Mouse (Mus musculus) forebrain, embryonic 12.5 days (tissue): ENCODE measurements at regions not wholly inside any gene's neighbourhood (a gene's known extent, or its start where the extent isn't known, plus 50 kb on each side); places are given as distances from the start of the nearest gene placed in this dataset.
A peak's percentile ranks its signal among the peaks of the same experiment; 100 is the strongest.

Source experiments
- ATAC-seq: fragments of 200-750 bp; cut with Nextera tagmentation; 2 replicates; pipeline ENCODE4 v1.8.0; 2017; ENCODE audit warnings: moderate TSS enrichment; ENCODE audit not compliant: low FRiP score
- H3K27ac ChIP-seq: fragments of 300-500 bp; sonication (generic); 2 replicates; pipeline ENCODE4 v1.5.1; 2016; ENCODE audit warnings: mild to moderate bottlenecking
- H3K27me3 ChIP-seq: fragments of 300-500 bp; sonication (generic); 2 replicates; pipeline ENCODE4 v1.6.1; 2016; ENCODE audit warnings: mild to moderate bottlenecking
- H3K36me3 ChIP-seq: fragments of 300-500 bp; sonication (generic); replicated peaks from 2 replicates; pipeline ENCODE4 v1.6.1; 2016; ENCODE audit warnings: mild to moderate bottlenecking
- H3K4me1 ChIP-seq: fragments of 300-500 bp; sonication (generic); 2 replicates; pipeline ENCODE4 v1.6.1; 2016
- H3K4me2 ChIP-seq: fragments of 300-500 bp; sonication (generic); 2 replicates; pipeline ENCODE4 v1.6.1; 2016; ENCODE audit warnings: mild to moderate bottlenecking, moderate library complexity
- H3K4me3 ChIP-seq: fragments of 300-500 bp; sonication (generic); replicated peaks from 2 replicates; pipeline ENCODE4 v1.5.1; 2016; ENCODE audit warnings: mild to moderate bottlenecking
- H3K9ac ChIP-seq: fragments of 300-500 bp; sonication (generic); 2 replicates; pipeline ENCODE4 v1.6.1; 2016; ENCODE audit warnings: mild to moderate bottlenecking
- H3K9me3 ChIP-seq: fragments of 300-500 bp; sonication (generic); 2 replicates; pipeline ENCODE4 v1.6.1; 2016
- WGBS: fragments of 180-500 bp; shearing (Covaris S2); methylation state at CpG from one replicate; pipeline ENCODE4 v1.1.7; 2016; 5-methylcytosine and 5-hydroxymethylcytosine counted together

- ATAC-seq: no peak
- Histone ChIP-seq H3K9me3 (no peaks in the 10 kb centered on the region), H3K27ac (no peak overlapping the region), H3K4me2 (no peak overlapping the region), H3K4me3 (no peak overlapping the region), H3K27me3 (no peaks in the 10 kb centered on the region), H3K4me1 (no peaks in the 10 kb centered on the region), H3K36me3 (no peaks in the 10 kb centered on the region), H3K9ac (no peak overlapping the region)
- WGBS: 71% methylated on average over 5 of the region's 5 CpGs
These were observed 277.4 kb upstream of the Tmeff2 start for GRCm38 (mm10) chr1:50622870-50623607.

GRCm38 (mm10) chr1:50629000-50629399 is 271.4 kb upstream of the Tmeff2 start:
- no peak overlapping the region for H3K9ac ChIP-seq
- no peak overlapping the region for H3K4me3 ChIP-seq
- no peak overlapping the region for H3K4me2 ChIP-seq
- H3K4me1 ChIP-seq: no peaks in the 10 kb centered on the region
- H3K9me3 ChIP-seq: no peaks in the 10 kb centered on the region
- no peaks in the 10 kb centered on the region for H3K27me3 ChIP-seq
- 89% methylated on average over 4 of the region's 4 CpGs for WGBS
- no peaks in the 10 kb centered on the region for H3K36me3 ChIP-seq
- ATAC-seq: no peak
- H3K27ac ChIP-seq: no peak overlapping the region

GRCm38 (mm10) chr1:50629473-50630071 is 270.9 kb upstream of the Tmeff2 start:
- Histone ChIP-seq H3K4me2 (no peak overlapping the region), H3K9ac (no peak overlapping the region), H3K36me3 (no peaks in the 10 kb centered on the region), H3K27ac (no peak overlapping the region), H3K27me3 (no peaks in the 10 kb centered on the region), H3K9me3 (no peaks in the 10 kb centered on the region), H3K4me3 (no peak overlapping the region), H3K4me1 (no peaks in the 10 kb centered on the region)
- 60% methylated on average over 3 of the region's 3 CpGs for WGBS
- ATAC-seq: no peak

GRCm38 (mm10) chr1:50637992-50638391 is 262.5 kb upstream of the Tmeff2 start:
- WGBS: 63% methylated on average over 1 of the region's 1 CpGs
- Histone ChIP-seq H3K4me2 (no peak overlapping the region), H3K36me3 (no peaks in the 10 kb centered on the region), H3K27me3 (no peaks in the 10 kb centered on the region), H3K9me3 (no peaks in the 10 kb centered on the region), H3K4me3 (no peak overlapping the region), H3K4me1 (no peaks in the 10 kb centered on the region), H3K9ac (no peak overlapping the region), H3K27ac (no peak overlapping the region)
- ATAC-seq: no peak

- H3K4me2 ChIP-seq: no peak overlapping the region
- H3K27ac ChIP-seq: no peak overlapping the region
- H3K4me1 ChIP-seq: no peaks in the 10 kb centered on the region
- H3K9me3 ChIP-seq: no peaks in the 10 kb centered on the region
- no peak overlapping the region for H3K4me3 ChIP-seq
- no peak overlapping the region for H3K9ac ChIP-seq
- H3K36me3 ChIP-seq: no peaks in the 10 kb centered on the region
- WGBS: 81% methylated on average over 2 of the region's 2 CpGs
- ATAC-seq: peak; percentile 79
- no peaks in the 10 kb centered on the region for H3K27me3 ChIP-seq
These were observed 253.3 kb upstream of the Tmeff2 start for GRCm38 (mm10) chr1:50646931-50647674.

- Histone ChIP-seq H3K9ac (no peak overlapping the region), H3K4me2 (no peak overlapping the region), H3K36me3 (no peaks in the 10 kb centered on the region), H3K27me3 (no peaks in the 10 kb centered on the region), H3K4me1 (no peaks in the 10 kb centered on the region), H3K4me3 (no peak overlapping the region), H3K9me3 (no peaks in the 10 kb centered on the region), H3K27ac (no peak overlapping the region)
- WGBS: 58% methylated on average over 3 of the region's 3 CpGs
- ATAC-seq: peak; percentile 69; the same call in 1 of the 2 replicates
These were observed 248.3 kb upstream of the Tmeff2 start for GRCm38 (mm10) chr1:50651974-50652665.

- ATAC-seq: no peak
- no peaks in the 10 kb centered on the region for H3K27me3 ChIP-seq
- H3K9me3 ChIP-seq: no peaks in the 10 kb centered on the region
- no peak overlapping the region for H3K27ac ChIP-seq
- no peaks in the 10 kb centered on the region for H3K36me3 ChIP-seq
- no peak overlapping the region for H3K4me3 ChIP-seq
- no peak overlapping the region for H3K9ac ChIP-seq
- H3K4me2 ChIP-seq: no peak overlapping the region
- whole genome bisulfite sequencing: 92% methylated on average over 3 of the region's 3 CpGs
- H3K4me1 ChIP-seq: no peaks in the 10 kb centered on the region
These were observed 235.3 kb upstream of the Tmeff2 start for GRCm38 (mm10) chr1:50665139-50665538.

- Histone ChIP-seq H3K27ac (no peak overlapping the region), H3K27me3 (no peaks in the 10 kb centered on the region), H3K4me1 (no peaks in the 10 kb centered on the region), H3K4me3 (no peak overlapping the region), H3K9ac (no peak overlapping the region), H3K4me2 (no peak overlapping the region), H3K9me3 (no peaks in the 10 kb centered on the region), H3K36me3 (no peaks in the 10 kb centered on the region)
- no peak for ATAC-seq
- WGBS: 85% methylated on average over 3 of the region's 3 CpGs
These were observed 217.5 kb upstream of the Tmeff2 start for GRCm38 (mm10) chr1:50682971-50683370.

- Histone ChIP-seq H3K27ac (no peak overlapping the region), H3K9me3 (no peaks in the 10 kb centered on the region), H3K9ac (no peak overlapping the region), H3K4me3 (no peak overlapping the region), H3K36me3 (no peaks in the 10 kb centered on the region), H3K27me3 (no peaks in the 10 kb centered on the region), H3K4me1 (no peaks in the 10 kb centered on the region), H3K4me2 (no peak overlapping the region)
- no peak for ATAC-seq
- 71% methylated on average over 2 of the region's 2 CpGs for WGBS
These were observed 215.1 kb upstream of the Tmeff2 start for GRCm38 (mm10) chr1:50685361-50685760.

GRCm38 (mm10) chr1:50696916-50697315 is 203.5 kb upstream of the Tmeff2 start:
- H3K27ac ChIP-seq: no peak overlapping the region

GRCm38 (mm10) chr1:50697333-50698216 is 202.9 kb upstream of the Tmeff2 start:
- Histone ChIP-seq H3K4me3 (no peak overlapping the region), H3K9ac (no peak overlapping the region), H3K36me3 (no peaks in the 10 kb centered on the region), H3K27me3 (no peaks in the 10 kb centered on the region), H3K4me1 (no peaks in the 10 kb centered on the region), H3K9me3 (no peaks in the 10 kb centered on the region), H3K27ac (no peak overlapping the region), H3K4me2 (no peak overlapping the region)
- WGBS: 86% methylated on average over 7 of the region's 7 CpGs
- ATAC-seq: no peak

More at GRCm38 (mm10) chr1:50696916-50697315, 203.5 kb upstream of the Tmeff2 start:
- Histone ChIP-seq H3K9ac (no peak overlapping the region), H3K36me3 (no peaks in the 10 kb centered on the region), H3K4me2 (no peak overlapping the region), H3K9me3 (no peaks in the 10 kb centered on the region), H3K27me3 (no peaks in the 10 kb centered on the region), H3K4me1 (no peaks in the 10 kb centered on the region), H3K4me3 (no peak overlapping the region)
- 88% methylated on average over 1 of the region's 1 CpGs for WGBS
- ATAC-seq: no peak
